Mouse (Mus musculus): ENCODE results near the gene Ankrd49. TPM values are rescaled to one million over a fixed set of nuclear protein-coding genes. Genes with fewer than 3 reads are reported as not detected.

Gene Ankrd49
- total RNA-seq (2021): 1 to 10 TPM; 6.3 to 7.5 TPM
- long read RNA-seq, experiment 1, partial matches to known transcripts: 0 of 2 reads
- long read RNA-seq, experiment 1, other reads (novel, unspliced or antisense): 0 of 2 reads
- long read RNA-seq, experiment 2, partial matches to known transcripts: 0 of 6 reads
- long read RNA-seq, experiment 2, other reads (novel, unspliced or antisense): 1 of 6 reads

- intact Hi-C loops (cut with DNase I; ENCODE audit: low total_unique reads): no loop called here
- peak; percentile 87 for DNase-seq
Observed at GRCm38 (mm10) chr9:14784039-14785002, at the start of gene Ankrd49, which contains the start of gene Mre11a. TSS of gene Ankrd49 (minus strand) at chr9:14784856. TSS of gene Mre11a (plus strand) at chr9:14784654.

- no peak for DNase-seq
- intact Hi-C loops (cut with DNase I; ENCODE audit: low total_unique reads): no loop called here
Observed at GRCm38 (mm10) chr9:14832046-14832445, 47.4 kb upstream of the Ankrd49 start.

GRCm38 (mm10) chr9:14827875-14828274 is 43.2 kb upstream of the Ankrd49 start:
- intact Hi-C loops (cut with DNase I; ENCODE audit: low total_unique reads): no loop called here
- DNase-seq: no peak

GRCm38 (mm10) chr9:14824840-14825239 is 40.2 kb upstream of the Ankrd49 start:
- intact Hi-C loops (cut with DNase I; ENCODE audit: low total_unique reads): no loop called here
- no peak for DNase-seq

- intact Hi-C loops (cut with DNase I; ENCODE audit: low total_unique reads): no loop called here
Observed at GRCm38 (mm10) chr9:14821396-14821795, 36.7 kb upstream of the Ankrd49 start.

GRCm38 (mm10) chr9:14810111-14810510 is 25.5 kb upstream of the Ankrd49 start:
- no peak for DNase-seq

More at GRCm38 (mm10) chr9:14821396-14821795, 36.7 kb upstream of the Ankrd49 start:
- DNase-seq: no peak

GRCm38 (mm10) chr9:14806786-14807185 is 22.1 kb upstream of the Ankrd49 start:
- no peak for DNase-seq

More at GRCm38 (mm10) chr9:14810111-14810510, 25.5 kb upstream of the Ankrd49 start:
- intact Hi-C loops (cut with DNase I; ENCODE audit: low total_unique reads): no loop called here

GRCm38 (mm10) chr9:14805714-14806113 is 21.1 kb upstream of the Ankrd49 start:
- no peak for DNase-seq
- intact Hi-C loops (cut with DNase I; ENCODE audit: low total_unique reads): no loop called here

More at GRCm38 (mm10) chr9:14806786-14807185, 22.1 kb upstream of the Ankrd49 start:
- intact Hi-C loops (cut with DNase I; ENCODE audit: low total_unique reads): no loop called here

GRCm38 (mm10) chr9:14787356-14787755 is 2.7 kb upstream of the Ankrd49 start:
- intact Hi-C loops (cut with DNase I; ENCODE audit: low total_unique reads): no loop called here
- DNase-seq: no peak

- intact Hi-C loops (cut with DNase I; ENCODE audit: low total_unique reads): no loop called here
- no peak for DNase-seq
Observed at GRCm38 (mm10) chr9:14778341-14778740, 6.3 kb downstream of the Ankrd49 start.

GRCm38 (mm10) chr9:14773813-14774212 is 10.8 kb downstream of the Ankrd49 start:
- DNase-seq: no peak
- intact Hi-C loops (cut with DNase I; ENCODE audit: low total_unique reads): loop anchor here (5.0 kb wide), 1 partner anchor 238 kb away; no protein-coding TSS in a partner anchor

GRCm38 (mm10) chr9:14772074-14772473 is 12.6 kb downstream of the Ankrd49 start:
- DNase-seq: no peak
- intact Hi-C loops (cut with DNase I; ENCODE audit: low total_unique reads): loop anchor here (5.0 kb wide), 1 partner anchor 240 kb away; no protein-coding TSS in a partner anchor

GRCm38 (mm10) chr9:14770803-14771471 is 13.7 kb downstream of the Ankrd49 start, which contains the start of gene 1700012B09Rik:
TSS of gene 1700012B09Rik (minus strand) at chr9:14771030.
- DNase-seq: no peak
- intact Hi-C loops (cut with DNase I; ENCODE audit: low total_unique reads): loop anchor here (5.0 kb wide), 1 partner anchor 241 kb away; no protein-coding TSS in a partner anchor

- no peak for DNase-seq
- intact Hi-C loops (cut with DNase I; ENCODE audit: low total_unique reads): loop anchor here (5.0 kb wide), 2 partner anchors 242 to 258 kb away; no protein-coding TSS in a partner anchor
Observed at GRCm38 (mm10) chr9:14769811-14770210, 14.8 kb downstream of the Ankrd49 start.

GRCm38 (mm10) chr9:14764765-14765164 is 19.9 kb downstream of the Ankrd49 start:
- DNase-seq: peak; percentile 28
- intact Hi-C loops (cut with DNase I; ENCODE audit: low total_unique reads): loop anchor here (5.0 kb wide), 1 partner anchor 252 kb away; no protein-coding TSS in a partner anchor

- intact Hi-C loops (cut with DNase I; ENCODE audit: low total_unique reads): no loop called here
- DNase-seq: no peak
Observed at GRCm38 (mm10) chr9:14759261-14759660, 25.4 kb downstream of the Ankrd49 start.

- intact Hi-C loops (cut with DNase I; ENCODE audit: low total_unique reads): no loop called here
- DNase-seq: no peak
Observed at GRCm38 (mm10) chr9:14758590-14758989, 26.1 kb downstream of the Ankrd49 start.

- intact Hi-C loops (cut with DNase I; ENCODE audit: low total_unique reads): no loop called here
- DNase-seq: no peak
Observed at GRCm38 (mm10) chr9:14754469-14754868, 30.2 kb downstream of the Ankrd49 start.

- intact Hi-C loops (cut with DNase I; ENCODE audit: low total_unique reads): no loop called here
- no peak for DNase-seq
Observed at GRCm38 (mm10) chr9:14753947-14754346, 30.7 kb downstream of the Ankrd49 start.

All from gastrocnemius, postnatal 14 days (tissue).